Mouse (Mus musculus) ES-Bruce4 (cell line): ENCODE data around the gene Sh3rf1. TPM values are rescaled to one million over a fixed set of nuclear protein-coding genes. Genes with fewer than 3 reads are reported as not detected.

Experiments
- H3K27ac ChIP-seq: 2 replicates; pipeline ENCODE4 v1.5.1; 2012; ENCODE audit warnings: low read length, inconsistent platforms; ENCODE audit not compliant: insufficient read depth
- H3K27me3 ChIP-seq: 2 replicates; pipeline ENCODE4 v1.6.1; 2012; ENCODE audit warnings: mild to moderate bottlenecking, low read length, inconsistent platforms; ENCODE audit not compliant: control insufficient read depth, poor library complexity, insufficient read depth, severe bottlenecking
- H3K36me3 ChIP-seq: 2 replicates; pipeline ENCODE4 v1.6.1; 2012; ENCODE audit warnings: inconsistent platforms, mild to moderate bottlenecking, low read length, moderate library complexity; ENCODE audit not compliant: control insufficient read depth, poor library complexity, insufficient read depth, severe bottlenecking
- H3K4me1 ChIP-seq: one replicate; pipeline ENCODE4 v1.8.1; 2011; ENCODE audit warnings: low read length; ENCODE audit not compliant: control insufficient read depth, insufficient read depth
- H3K4me3 ChIP-seq: 2 replicates; pipeline ENCODE4 v1.5.1; 2011; ENCODE audit warnings: low read depth, mild to moderate bottlenecking, low read length
- H3K9ac ChIP-seq: 2 replicates; pipeline ENCODE4 v1.6.1; 2012; ENCODE audit warnings: low read depth, mild to moderate bottlenecking, inconsistent platforms; ENCODE audit not compliant: poor library complexity, severe bottlenecking
- H3K9me3 ChIP-seq: replicated peaks from 2 replicates; pipeline ENCODE4 v1.6.1; 2012; ENCODE audit warnings: mild to moderate bottlenecking, low read length, inconsistent platforms; ENCODE audit not compliant: control insufficient read depth, poor library complexity, insufficient read depth, severe bottlenecking
- CTCF ChIP-seq: IDR thresholded peaks from one replicate; pipeline ENCODE4 v1.8.1; 2011; ENCODE audit warnings: low read depth, low read length
- EP300 ChIP-seq: IDR thresholded peaks from 2 replicates; pipeline ENCODE4 v1.6.1; 2011; ENCODE audit warnings: low read depth, low read length; ENCODE audit not compliant: insufficient read depth
- POLR2A ChIP-seq: IDR thresholded peaks from one replicate; pipeline ENCODE4 v1.8.1; 2011; ENCODE audit warnings: low read length; ENCODE audit not compliant: insufficient read depth
- polyA plus RNA-seq: library from polyadenylated mRNA; stranded (reverse); fragments of >200 nt; gene quantifications from 2 replicates; pipeline ENCODE4 v1.2.4, GENCODE M21; 2011; ENCODE audit warnings: low read depth; ENCODE audit not compliant: missing spikeins, insufficient read depth, insufficient read length

Sh3rf1 gene
- polyA plus RNA-seq, 1 experiment: 19.0 TPM

GRCm38 (mm10) chr8:61302029-61302368, 78.3 kb downstream of the Sh3rf1 start:
- no peak for TF ChIP-seq CTCF
- TF ChIP-seq EP300: no peak
- no peak for TF ChIP-seq POLR2A
- Histone ChIP-seq H3K27ac (no peak overlapping the region), H3K9me3 (no peaks in the 10 kb centered on the region)

GRCm38 (mm10) chr8:61305451-61306070, 81.9 kb downstream of the Sh3rf1 start:
- Histone ChIP-seq H3K27me3 (no peaks in the 10 kb centered on the region; the same call in 1 of the 2 replicates), H3K4me3 (no peak overlapping the region), H3K36me3 (no peaks in the 10 kb centered on the region), H3K4me1 (peaks cover 3% of the 10 kb centered on the region), H3K9me3 (no peaks in the 10 kb centered on the region), H3K9ac (no peak overlapping the region), H3K27ac (no peak overlapping the region)
- TF ChIP-seq CTCF (no peak), POLR2A (no peak), EP300 (no peak)

More at GRCm38 (mm10) chr8:61302029-61302368, 78.3 kb downstream of the Sh3rf1 start:
- Histone ChIP-seq H3K4me1 (no peaks in the 10 kb centered on the region), H3K36me3 (no peaks in the 10 kb centered on the region), H3K9ac (no peak overlapping the region), H3K4me3 (no peak overlapping the region), H3K27me3 (no peaks in the 10 kb centered on the region; the same call in 1 of the 2 replicates)

GRCm38 (mm10) chr8:61306501-61307112, 82.9 kb downstream of the Sh3rf1 start:
- H3K27ac ChIP-seq: no peak overlapping the region
- H3K36me3 ChIP-seq: no peaks in the 10 kb centered on the region
- no peaks in the 10 kb centered on the region; the same call in 1 of the 2 replicates for H3K27me3 ChIP-seq
- H3K9me3 ChIP-seq: no peaks in the 10 kb centered on the region
- no peak overlapping the region for H3K9ac ChIP-seq
- peaks cover 3% of the 10 kb centered on the region for H3K4me1 ChIP-seq
- TF ChIP-seq POLR2A (no peak), CTCF (no peak), EP300 (no peak)
- H3K4me3 ChIP-seq: no peak overlapping the region

DNA sequence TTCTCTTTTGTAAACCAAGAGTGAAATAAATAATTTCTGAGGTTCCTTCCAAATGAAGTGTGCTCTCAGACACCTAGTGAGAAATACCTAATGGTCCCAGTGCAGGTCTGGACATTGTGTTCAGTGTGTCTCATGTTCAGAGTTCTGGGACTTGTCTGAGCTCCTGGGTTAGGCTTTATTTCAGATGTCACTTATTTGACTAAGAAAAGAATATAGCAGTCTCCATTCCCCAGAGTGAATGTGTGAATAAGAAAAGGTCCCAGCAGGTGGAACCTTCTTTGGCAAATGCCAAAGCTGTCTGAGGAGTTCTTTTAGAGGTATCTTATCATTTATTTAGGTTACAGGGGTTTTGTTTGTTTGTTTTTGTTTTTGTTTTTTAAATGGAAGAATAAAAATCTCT, 85.2 kb downstream of the Sh3rf1 start:
- H3K4me1 ChIP-seq: peaks cover 5% of the 10 kb centered on the region
- no peak for TF ChIP-seq EP300
- TF ChIP-seq POLR2A: no peak
- TF ChIP-seq CTCF: no peak

GRCm38 (mm10) chr8:61309530-61310402, 86.1 kb downstream of the Sh3rf1 start:
- Histone ChIP-seq H3K9me3 (no peaks in the 10 kb centered on the region), H3K27ac (no peak overlapping the region), H3K36me3 (no peaks in the 10 kb centered on the region), H3K27me3 (no peaks in the 10 kb centered on the region; the same call in 1 of the 2 replicates), H3K4me1 (peaks cover 5% of the 10 kb centered on the region), H3K9ac (no peak overlapping the region), H3K4me3 (no peak overlapping the region)
- TF ChIP-seq POLR2A (no peak), EP300 (no peak), CTCF (no peak)

More for the DNA sequence above, 85.2 kb downstream of the Sh3rf1 start:
- H3K4me3 ChIP-seq: no peak overlapping the region
- no peaks in the 10 kb centered on the region; the same call in 1 of the 2 replicates for H3K27me3 ChIP-seq
- H3K9ac ChIP-seq: no peak overlapping the region
- no peaks in the 10 kb centered on the region for H3K36me3 ChIP-seq
- no peaks in the 10 kb centered on the region for H3K9me3 ChIP-seq
- H3K27ac ChIP-seq: 0 out of 2 replicates have a peak overlapping the region, but pooled peaks have one; percentile 19
